Mouse (Mus musculus): Measurements from ENCODE around the gene Atp6v1g3. TPM values are rescaled to one million over a fixed set of nuclear protein-coding genes. Genes with fewer than 3 reads are reported as not detected.

The Atp6v1g3 gene
- total RNA-seq, 2 experiments from 2014 or later, result not detected

GRCm38 (mm10) chr1:138288721-138289120 lies 15.2 kb downstream of the Atp6v1g3 start:
- DNase-seq, result no peak
- intact Hi-C loops (cut with DNase I), result loop anchor here (10.0 kb wide), 1 partner anchor 144 kb away; no protein-coding TSS in a partner anchor

- intact Hi-C loops (cut with DNase I), result loop anchor here (10.0 kb wide), 1 partner anchor 145 kb away; no protein-coding TSS in a partner anchor
- DNase-seq, result no peak
Observed at GRCm38 (mm10) chr1:138289455-138290425, 16.2 kb downstream of the Atp6v1g3 start.

DNA sequence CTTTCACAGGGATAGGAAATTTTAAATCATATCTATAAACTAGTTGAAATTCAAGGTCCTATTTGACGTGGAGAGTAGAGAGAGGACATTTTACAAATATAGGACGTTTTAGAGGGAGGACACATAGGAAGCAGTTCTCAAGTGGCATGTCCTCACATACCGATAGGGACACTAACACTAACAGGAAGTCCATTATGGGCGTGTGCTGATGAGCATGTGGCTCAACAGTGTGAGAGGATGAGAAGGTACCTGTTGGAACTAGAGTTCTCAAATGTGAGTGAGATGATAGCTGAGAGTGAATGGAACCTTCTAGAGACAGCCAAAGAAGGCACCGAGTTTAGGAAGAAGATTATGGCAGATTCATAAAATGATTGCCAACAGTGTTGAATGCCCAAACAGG lies 17.9 kb downstream of the Atp6v1g3 start:
- DNase-seq, result no peak
- intact Hi-C loops (cut with DNase I), result no loop called here

- DNase-seq, result no peak
- intact Hi-C loops (cut with DNase I), result no loop called here
Observed at GRCm38 (mm10) chr1:138294487-138294886, 20.9 kb downstream of the Atp6v1g3 start.

DNA sequence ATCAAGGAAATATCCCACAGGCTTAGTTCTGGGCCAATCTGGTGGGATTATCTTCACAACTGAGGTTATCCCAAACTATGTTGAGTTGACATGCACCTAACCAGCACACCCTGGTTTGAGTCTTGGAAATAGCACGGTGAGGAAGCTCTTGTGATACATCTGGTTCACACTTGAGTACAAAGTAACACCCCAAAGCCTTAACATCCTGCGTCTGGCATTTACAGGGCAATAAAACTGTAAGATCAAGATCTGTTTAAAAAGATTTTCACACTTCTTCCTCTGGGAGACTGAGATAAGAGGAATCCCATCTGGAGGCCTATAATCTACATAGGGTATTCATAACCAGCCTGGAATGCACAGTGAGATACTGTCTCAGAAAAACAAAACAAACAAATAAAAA lies 24.6 kb downstream of the Atp6v1g3 start:
- DNase-seq, result no peak
- intact Hi-C loops (cut with DNase I), result no loop called here

DNA sequence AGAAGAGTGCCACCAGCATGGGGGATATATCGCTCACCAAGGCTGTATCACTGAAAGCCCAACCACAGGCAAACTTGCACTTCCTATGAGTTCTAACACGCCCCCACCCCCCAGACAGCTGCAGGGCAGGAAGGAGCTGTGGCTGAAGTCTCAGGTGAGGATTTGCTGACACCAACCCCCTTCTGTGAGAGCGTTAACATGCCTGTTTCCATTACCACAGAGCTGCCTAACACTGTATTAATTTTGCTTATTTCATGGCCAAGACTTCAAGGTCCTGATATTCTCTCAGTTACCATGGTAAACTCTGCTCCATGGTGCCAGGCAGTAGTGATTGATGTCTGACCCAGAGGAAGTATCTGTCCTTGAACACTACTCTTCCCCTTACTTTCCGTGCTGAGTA lies 26.0 kb downstream of the Atp6v1g3 start:
- intact Hi-C loops (cut with DNase I), result no loop called here
- DNase-seq, result no peak

DNA sequence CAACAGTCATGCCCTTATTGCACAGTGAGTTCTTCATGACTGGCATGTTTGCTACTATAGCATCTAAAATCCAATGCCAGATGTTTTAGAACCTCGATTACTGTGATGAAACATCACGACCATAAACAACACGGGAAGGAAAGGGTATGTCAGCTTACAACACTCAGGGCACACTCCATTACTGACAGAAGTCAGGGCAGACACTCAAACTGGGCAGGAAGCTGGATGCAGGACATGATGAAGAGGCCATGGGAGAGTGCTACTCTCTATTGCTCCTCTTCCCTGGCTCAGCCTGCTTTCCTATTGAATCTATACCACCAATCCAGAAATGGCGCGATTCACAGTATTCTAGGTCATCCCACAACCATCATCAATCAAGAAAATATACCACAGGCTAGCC lies 28.4 kb downstream of the Atp6v1g3 start:
- intact Hi-C loops (cut with DNase I), result no loop called here

DNA sequence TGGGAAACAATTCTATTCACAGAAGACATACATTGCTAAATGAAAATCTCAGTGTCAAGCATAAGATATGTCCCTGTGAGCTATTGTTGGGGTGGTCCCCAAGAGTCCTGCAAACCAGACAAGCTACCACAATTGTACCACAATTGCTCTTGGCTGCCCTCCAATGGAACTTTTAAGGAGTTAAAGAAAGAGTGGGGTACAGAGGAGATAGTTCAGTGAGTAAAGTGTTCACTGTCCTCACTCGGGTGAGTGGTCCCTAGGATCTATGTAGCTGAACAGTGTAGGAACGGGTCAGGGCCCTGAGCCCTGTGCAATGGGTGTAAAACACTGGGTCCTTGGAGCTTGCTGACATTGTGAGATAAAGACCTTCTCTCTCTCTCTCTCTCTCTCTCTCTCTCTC lies 29.2 kb downstream of the Atp6v1g3 start:
- intact Hi-C loops (cut with DNase I), result no loop called here
- no peak for DNase-seq

More for the DNA sequence above, 28.4 kb downstream of the Atp6v1g3 start:
- no peak for DNase-seq

- intact Hi-C loops (cut with DNase I), result no loop called here
- DNase-seq, result no peak
Observed at GRCm38 (mm10) chr1:138303296-138303695, 29.8 kb downstream of the Atp6v1g3 start.

- DNase-seq, result no peak
- intact Hi-C loops (cut with DNase I), result no loop called here
Observed at GRCm38 (mm10) chr1:138304141-138304915, 30.8 kb downstream of the Atp6v1g3 start.

- intact Hi-C loops (cut with DNase I), result loop anchor here (10.0 kb wide), 1 partner anchor 188 kb away; no protein-coding TSS in a partner anchor
- DNase-seq, result no peak
Observed at GRCm38 (mm10) chr1:138322657-138323056, 49.1 kb downstream of the Atp6v1g3 start.

GRCm38 (mm10) chr1:138323076-138323630 lies 49.6 kb downstream of the Atp6v1g3 start:
- DNase-seq, result no peak
- intact Hi-C loops (cut with DNase I), result loop anchor here (10.0 kb wide), 1 partner anchor 188 kb away; no protein-coding TSS in a partner anchor

DNA sequence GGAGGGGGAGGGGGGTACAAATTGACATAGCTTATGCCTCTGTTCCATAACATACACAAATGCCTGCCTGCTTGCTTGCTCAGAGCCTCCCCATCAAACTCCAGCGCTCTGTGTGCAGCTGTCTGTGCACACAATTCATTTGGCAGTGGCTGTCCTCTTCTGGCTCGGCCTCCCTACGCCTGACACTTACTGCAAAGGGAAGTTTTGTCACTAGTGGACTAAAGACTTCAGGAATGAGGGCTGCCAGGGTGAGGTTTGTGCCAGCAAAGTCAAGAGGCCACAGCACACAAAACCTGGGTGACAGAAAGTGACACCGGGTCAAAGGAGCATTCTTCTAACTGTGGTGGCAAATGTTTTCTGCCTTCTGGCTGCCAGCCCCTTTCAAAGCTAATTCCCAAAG lies 52.6 kb downstream of the Atp6v1g3 start:
- DNase-seq, result peak; percentile 66
- intact Hi-C loops (cut with DNase I), result loop anchor here (5.0 to 10.0 kb wide), 2 partner anchors 191 to 291 kb away; no protein-coding TSS in a partner anchor

GRCm38 (mm10) chr1:138326566-138326965 lies 53.0 kb downstream of the Atp6v1g3 start:
- intact Hi-C loops (cut with DNase I), result loop anchor here (5.0 to 10.0 kb wide), 2 partner anchors 192 to 291 kb away; no protein-coding TSS in a partner anchor
- no peak for DNase-seq

DNA sequence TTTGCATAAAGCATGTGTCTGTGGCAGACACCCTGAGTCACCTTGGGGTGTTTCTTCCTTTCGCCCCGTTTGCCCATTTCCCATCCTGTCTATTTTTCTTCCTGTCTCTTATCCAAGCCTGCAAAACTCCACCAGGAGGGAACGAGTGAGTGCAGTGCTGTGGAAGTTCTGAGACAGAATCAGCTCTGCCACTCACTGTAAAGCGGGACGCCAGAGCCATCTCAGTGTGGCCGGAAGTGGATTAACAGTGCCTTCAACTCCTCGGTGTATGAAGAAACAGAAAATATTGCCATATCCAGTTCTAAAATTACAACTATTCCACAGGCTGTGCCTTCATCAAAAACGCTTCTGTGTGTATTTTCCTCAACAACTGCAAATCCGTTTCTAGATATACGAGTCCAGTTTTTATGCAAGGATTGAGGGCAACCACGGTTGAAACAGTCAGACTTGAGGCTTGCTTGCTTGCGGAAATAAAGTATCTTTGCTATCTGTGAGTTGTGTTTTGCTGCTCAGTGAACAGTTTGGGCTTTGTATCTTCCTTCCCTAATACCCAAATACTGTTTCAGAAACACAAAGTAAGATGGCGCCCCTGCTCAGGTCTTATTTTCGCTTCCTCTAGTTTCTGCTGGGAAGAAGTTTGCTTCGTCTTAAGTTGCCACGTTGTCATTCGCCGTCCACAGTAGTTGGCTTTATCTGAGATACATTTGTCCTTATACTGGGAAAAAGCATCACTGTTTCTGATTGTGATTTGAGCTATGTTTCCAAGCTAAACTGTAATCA lies 54.1 kb downstream of the Atp6v1g3 start:
- intact Hi-C loops (cut with DNase I), result loop anchor here (5.0 to 10.0 kb wide), 2 partner anchors 193 to 290 kb away; no protein-coding TSS in a partner anchor
- no peak for DNase-seq

DNA sequence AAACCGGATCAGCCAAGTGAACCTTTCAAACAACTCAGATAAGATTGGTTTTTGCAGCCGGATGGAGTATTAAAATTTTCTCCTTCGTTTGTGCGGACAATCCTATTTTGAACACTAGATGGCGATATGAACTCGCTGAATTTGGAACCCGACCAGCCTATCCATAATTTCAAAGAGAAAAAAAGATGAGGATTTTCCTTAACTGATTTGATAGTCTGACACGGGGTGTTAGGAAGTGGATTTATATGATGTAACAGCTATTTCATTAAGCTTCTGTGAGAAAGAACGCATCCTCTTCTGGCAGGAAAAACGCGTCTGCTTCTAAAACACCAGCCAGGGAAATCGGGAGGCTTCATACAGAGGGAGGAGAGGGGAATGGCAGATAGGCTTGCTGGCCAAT lies 54.8 kb downstream of the Atp6v1g3 start:
- no peak for DNase-seq
- intact Hi-C loops (cut with DNase I), result loop anchor here (5.0 to 10.0 kb wide), 2 partner anchors 194 to 289 kb away; no protein-coding TSS in a partner anchor

- DNase-seq, result no peak
- intact Hi-C loops (cut with DNase I), result loop anchor here (5.0 kb wide), 1 partner anchor 502 kb away; no protein-coding TSS in a partner anchor
Observed at GRCm38 (mm10) chr1:138330556-138330955, 57.0 kb downstream of the Atp6v1g3 start.

GRCm38 (mm10) chr1:138331596-138331995 lies 58.1 kb downstream of the Atp6v1g3 start:
- DNase-seq, result no peak
- intact Hi-C loops (cut with DNase I), result loop anchor here (5.0 kb wide), 1 partner anchor 501 kb away; no protein-coding TSS in a partner anchor

DNA sequence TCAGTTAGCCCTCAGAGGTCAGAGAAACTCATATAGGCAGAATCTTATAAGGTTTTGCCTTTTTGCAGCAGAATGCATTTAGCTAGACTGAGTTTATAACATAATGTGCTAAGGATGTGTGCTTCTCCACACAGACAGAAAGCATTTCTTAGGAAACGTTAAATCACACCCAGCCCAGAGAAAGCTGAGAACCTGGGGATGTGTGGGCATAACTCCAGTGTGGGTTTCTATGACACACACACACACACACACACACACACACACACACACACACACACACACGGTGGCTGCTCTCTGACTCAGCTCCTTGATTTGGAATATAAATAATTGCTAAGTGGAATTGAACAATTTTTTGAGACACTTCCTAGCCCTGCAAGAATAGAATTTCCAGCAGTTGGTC lies 61.2 kb downstream of the Atp6v1g3 start:
- intact Hi-C loops (cut with DNase I), result loop anchor here (5.0 kb wide), 1 partner anchor 498 kb away; no protein-coding TSS in a partner anchor
- no peak for DNase-seq

DNA sequence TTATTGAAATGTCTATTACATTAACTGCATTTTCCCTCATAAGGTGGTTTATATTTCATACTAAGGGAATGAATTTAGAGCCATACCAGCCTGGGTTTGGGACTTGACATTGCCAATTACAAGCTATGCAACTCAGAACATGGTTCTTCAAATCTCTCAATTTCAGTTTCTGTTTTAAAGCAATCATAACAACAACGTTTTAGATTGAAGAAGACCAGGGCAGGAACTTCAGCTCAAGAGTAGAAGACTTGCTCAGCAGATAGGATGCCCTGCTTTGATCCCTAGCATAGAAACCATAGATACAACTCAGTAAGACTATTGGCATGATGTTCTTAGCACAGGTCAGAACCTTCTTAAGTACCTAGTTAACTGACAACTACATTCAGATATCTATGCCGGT lies 63.9 kb downstream of the Atp6v1g3 start:
- intact Hi-C loops (cut with DNase I), result no loop called here
- no peak for DNase-seq
